Mouse (Mus musculus): ENCODE measurements around the gene Trim27. TPM values are rescaled to one million over a fixed set of nuclear protein-coding genes. Genes with fewer than 3 reads are reported as not detected.

Gene Trim27
- polyA plus RNA-seq (2015; fragmentation: Nextera tagmentation; extraction: Ambion mirVana): 41.3 and 42.7 TPM in 2 replicates

DNA sequence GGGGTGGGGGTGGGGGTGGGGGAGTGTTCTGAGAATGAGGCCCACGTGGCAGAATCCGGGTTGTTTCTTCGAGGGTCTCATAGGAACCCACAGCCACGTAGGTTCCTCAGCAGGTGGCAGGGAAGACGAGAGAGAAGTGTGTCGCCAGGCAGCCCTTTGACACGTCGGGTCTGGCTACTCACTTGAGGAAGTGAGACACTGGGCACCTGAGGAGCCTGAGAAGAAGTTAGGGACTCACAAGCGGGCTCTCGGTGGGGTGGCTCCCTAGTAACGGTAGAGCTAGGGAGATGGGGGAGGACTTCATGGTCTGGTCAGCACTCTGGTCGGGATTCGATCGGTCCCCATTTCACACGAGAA, at the start of gene Trim27:
Trim27 (plus strand) TSS at position 79 of the 357 bp plus-strand sequence.
- peak within 1 kb of the TSS; percentile 96 for H3K27ac ChIP-seq (ENCODE audit: low read length)
- peaks cover 28% of the 10 kb centered on the region for H3K4me1 ChIP-seq (ENCODE audit: control insufficient read depth, low read depth, low read length)
- peak within 1 kb of the TSS; percentile 89 for H3K9ac ChIP-seq (ENCODE audit: low read depth, low read length)
- peak within 1 kb of the TSS; percentile 85 for H3K4me3 ChIP-seq (ENCODE audit: low read depth, low read length)
- WGBS (ENCODE audit: insufficient replicate concordance): 0% methylated on average over 15 of the region's 15 CpGs
- no peaks in the 10 kb centered on the region for H3K27me3 ChIP-seq (ENCODE audit: control insufficient read depth, insufficient read depth, low read depth, low read length)
- H3K9me3 ChIP-seq (replicated peaks; ENCODE audit: control insufficient read depth, low read length): no peaks in the 10 kb centered on the region
- H3K36me3 ChIP-seq (ENCODE audit: control insufficient read depth, insufficient read depth): peaks cover 21% of the 10 kb centered on the region
- H3K4me2 ChIP-seq (ENCODE audit: low read depth, low read length): peak within 1 kb of the TSS; percentile 93
- ATAC-seq (ENCODE audit: low read depth): peak; percentile 28

DNA sequence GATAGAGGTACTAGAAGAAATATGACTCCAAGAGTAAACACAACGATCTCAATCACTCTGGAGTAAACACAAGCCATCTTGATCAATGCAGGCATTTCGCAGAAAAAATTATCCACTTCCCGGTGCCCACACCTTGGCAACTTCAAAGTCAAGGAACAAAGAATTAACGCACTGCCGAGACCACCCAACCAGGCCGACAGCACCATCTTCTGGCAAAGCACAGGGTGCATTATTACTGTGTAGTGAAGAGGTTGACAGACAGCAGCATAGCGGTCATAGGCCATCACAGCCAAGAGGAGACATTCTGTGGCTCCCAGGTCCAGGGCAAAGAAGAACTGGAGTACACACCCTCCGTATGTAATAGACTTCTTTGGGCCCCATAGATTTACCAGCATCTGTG, 36.8 kb upstream of the Trim27 start:
- H3K36me3 ChIP-seq (ENCODE audit: control insufficient read depth, insufficient read depth): no peaks in the 10 kb centered on the region
- no peaks in the 10 kb centered on the region for H3K4me1 ChIP-seq (ENCODE audit: control insufficient read depth, low read depth, low read length)
- no peak overlapping the region for H3K4me3 ChIP-seq (ENCODE audit: low read depth, low read length)
- no peak overlapping the region for H3K4me2 ChIP-seq (ENCODE audit: low read depth, low read length)
- no peaks in the 10 kb centered on the region for H3K9me3 ChIP-seq (replicated peaks; ENCODE audit: control insufficient read depth, low read length)
- ATAC-seq (ENCODE audit: low read depth): no peak
- H3K27ac ChIP-seq (ENCODE audit: low read length): no peak overlapping the region
- WGBS (ENCODE audit: insufficient replicate concordance): 38% methylated on average over 8 of the region's 8 CpGs
- no peak overlapping the region for H3K9ac ChIP-seq (ENCODE audit: low read depth, low read length)
- no peaks in the 10 kb centered on the region for H3K27me3 ChIP-seq (ENCODE audit: control insufficient read depth, insufficient read depth, low read depth, low read length)

DNA sequence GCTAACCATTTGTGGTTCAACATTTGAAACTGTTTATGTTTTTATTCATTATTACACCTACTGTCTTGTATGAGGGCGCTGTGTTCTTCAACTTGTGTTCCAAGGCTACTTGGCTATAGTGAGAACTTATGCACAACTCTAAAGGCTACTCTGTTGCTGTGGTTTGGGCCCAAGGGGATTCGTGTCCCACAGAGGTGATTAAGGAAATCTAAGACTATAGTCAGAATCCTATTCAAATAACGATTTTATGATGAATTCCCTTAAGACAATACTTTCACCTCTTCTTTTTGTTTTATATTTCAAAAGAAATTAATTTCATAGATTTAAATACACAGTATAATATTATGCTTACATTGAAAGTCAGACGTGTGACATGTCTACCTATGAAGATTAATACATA, 33.5 kb upstream of the Trim27 start, which contains the start of gene Olfr1368:
Olfr1368 (minus strand) TSS at position 101 of the 400 bp plus-strand sequence.
- 45% methylated on average over 4 of the region's 4 CpGs for WGBS (ENCODE audit: insufficient replicate concordance)
- no peak within 1 kb of the TSS for H3K4me3 ChIP-seq (ENCODE audit: low read depth, low read length)
- no peaks in the 10 kb centered on the region for H3K27me3 ChIP-seq (ENCODE audit: control insufficient read depth, insufficient read depth, low read depth, low read length)
- no peaks in the 10 kb centered on the region for H3K36me3 ChIP-seq (ENCODE audit: control insufficient read depth, insufficient read depth)
- no peaks in the 10 kb centered on the region for H3K9me3 ChIP-seq (replicated peaks; ENCODE audit: control insufficient read depth, low read length)
- H3K27ac ChIP-seq (ENCODE audit: low read length): no peak within 1 kb of the TSS
- H3K9ac ChIP-seq (ENCODE audit: low read depth, low read length): no peak within 1 kb of the TSS
- no peak for ATAC-seq (ENCODE audit: low read depth)
- no peak within 1 kb of the TSS for H3K4me2 ChIP-seq (ENCODE audit: low read depth, low read length)
- H3K4me1 ChIP-seq (ENCODE audit: control insufficient read depth, low read depth, low read length): no peaks in the 10 kb centered on the region

DNA sequence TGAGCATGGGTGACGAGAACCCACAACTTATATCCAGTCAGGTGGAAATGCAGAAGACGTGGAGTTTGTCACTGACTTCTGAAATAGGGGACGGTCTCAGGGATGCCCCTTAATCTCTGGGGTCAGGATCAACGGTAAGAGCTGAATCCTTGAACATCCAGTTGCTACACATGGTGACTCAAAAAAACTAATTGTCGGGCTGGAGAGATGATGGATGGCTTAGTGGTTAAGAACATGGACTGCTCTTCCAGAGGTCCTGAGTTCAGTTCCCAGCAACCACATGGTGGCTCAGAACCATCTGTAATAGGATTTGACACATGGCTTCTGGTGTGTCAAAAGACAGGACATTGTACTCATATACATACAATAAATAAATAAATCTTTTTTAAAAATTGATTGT, 23.4 kb upstream of the Trim27 start:
- no peak for ATAC-seq (ENCODE audit: low read depth)
- Histone ChIP-seq H3K9me3 (replicated peaks; ENCODE audit: control insufficient read depth, low read length) (no peaks in the 10 kb centered on the region), H3K36me3 (ENCODE audit: control insufficient read depth, insufficient read depth) (no peaks in the 10 kb centered on the region), H3K27ac (ENCODE audit: low read length) (no peak overlapping the region), H3K27me3 (ENCODE audit: control insufficient read depth, insufficient read depth, low read depth, low read length) (peaks cover 23% of the 10 kb centered on the region), H3K9ac (ENCODE audit: low read depth, low read length) (no peak overlapping the region), H3K4me1 (ENCODE audit: control insufficient read depth, low read depth, low read length) (peaks cover 10% of the 10 kb centered on the region; the same call in 1 of the 2 replicates), H3K4me2 (ENCODE audit: low read depth, low read length) (no peak overlapping the region), H3K4me3 (ENCODE audit: low read depth, low read length) (no peak overlapping the region)
- WGBS (ENCODE audit: insufficient replicate concordance): 49% methylated on average over 5 of the region's 5 CpGs

DNA sequence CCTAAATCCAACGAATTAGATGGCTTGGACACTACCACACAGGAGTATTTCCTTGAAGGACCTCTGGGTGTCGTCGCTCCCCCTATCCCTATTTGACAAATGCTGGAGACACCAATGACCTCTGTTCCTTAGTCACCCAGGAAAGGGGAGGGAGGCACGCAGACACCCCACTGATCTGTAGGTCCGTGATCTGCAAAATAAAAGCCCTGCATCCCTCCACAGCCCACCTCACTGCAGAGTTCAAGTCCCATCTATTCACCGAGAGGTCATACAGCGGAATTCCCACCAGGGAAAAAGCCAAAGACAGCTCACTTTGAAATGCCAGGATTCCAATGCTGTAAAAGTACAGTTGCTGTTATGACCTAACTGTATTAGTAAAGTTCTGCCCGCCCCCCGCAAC, 21.2 kb upstream of the Trim27 start:
- Histone ChIP-seq H3K4me3 (ENCODE audit: low read depth, low read length) (no peak overlapping the region), H3K27me3 (ENCODE audit: control insufficient read depth, insufficient read depth, low read depth, low read length) (peaks cover 23% of the 10 kb centered on the region), H3K36me3 (ENCODE audit: control insufficient read depth, insufficient read depth) (no peaks in the 10 kb centered on the region), H3K27ac (ENCODE audit: low read length) (no peak overlapping the region), H3K9me3 (replicated peaks; ENCODE audit: control insufficient read depth, low read length) (no peaks in the 10 kb centered on the region), H3K9ac (ENCODE audit: low read depth, low read length) (no peak overlapping the region), H3K4me2 (ENCODE audit: low read depth, low read length) (0 out of 2 replicates have a peak overlapping the region, but pooled peaks have one; percentile 92), H3K4me1 (ENCODE audit: control insufficient read depth, low read depth, low read length) (peaks cover 14% of the 10 kb centered on the region)
- no peak for ATAC-seq (ENCODE audit: low read depth)
- WGBS (ENCODE audit: insufficient replicate concordance): 10% methylated on average over 9 of the region's 9 CpGs

DNA sequence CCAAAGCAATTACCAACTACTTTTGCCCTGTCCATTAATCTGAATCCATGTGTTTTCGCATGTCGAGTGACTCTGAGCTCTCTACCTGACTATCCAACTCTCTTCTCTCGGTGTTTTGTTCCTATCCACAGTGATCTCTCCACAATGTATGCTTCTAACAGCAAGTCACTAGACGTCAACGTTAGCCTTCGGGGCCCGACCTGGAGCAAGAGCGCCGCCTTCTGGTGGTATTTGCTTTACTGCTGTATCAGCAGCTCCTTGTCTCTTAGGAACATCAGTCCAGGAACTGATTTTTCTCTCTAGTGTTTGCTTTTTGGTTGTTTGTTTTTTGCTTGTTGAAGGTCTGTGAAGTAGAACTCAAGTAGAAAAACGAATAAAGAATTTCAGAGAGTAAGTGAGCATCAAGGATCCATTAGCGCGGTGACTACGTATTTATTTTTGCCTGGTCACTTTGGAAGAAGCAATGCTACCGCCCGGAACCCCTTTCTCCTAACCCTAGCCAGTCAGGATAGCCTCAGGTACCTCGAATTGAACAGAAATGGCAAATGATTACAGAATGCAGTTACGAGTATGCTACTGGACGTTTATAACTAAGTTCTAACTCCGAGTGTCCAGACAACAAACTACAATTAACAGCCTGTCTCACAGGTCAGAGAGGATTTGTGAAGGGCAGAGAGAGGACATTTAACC, 20.3 kb upstream of the Trim27 start:
- no peak for ATAC-seq (ENCODE audit: low read depth)
- H3K27me3 ChIP-seq (ENCODE audit: control insufficient read depth, insufficient read depth, low read depth, low read length): peaks cover 23% of the 10 kb centered on the region
- peak overlapping the region; percentile 78 for H3K4me3 ChIP-seq (ENCODE audit: low read depth, low read length)
- H3K4me2 ChIP-seq (ENCODE audit: low read depth, low read length): peak overlapping the region; percentile 92
- H3K4me1 ChIP-seq (ENCODE audit: control insufficient read depth, low read depth, low read length): peaks cover 14% of the 10 kb centered on the region
- H3K27ac ChIP-seq (ENCODE audit: low read length): no peak overlapping the region
- WGBS (ENCODE audit: insufficient replicate concordance): under 1% methylated on average over 19 of the region's 19 CpGs
- no peaks in the 10 kb centered on the region for H3K36me3 ChIP-seq (ENCODE audit: control insufficient read depth, insufficient read depth)
- peak overlapping the region; percentile 22; the same call in 1 of the 2 replicates for H3K9ac ChIP-seq (ENCODE audit: low read depth, low read length)
- no peaks in the 10 kb centered on the region for H3K9me3 ChIP-seq (replicated peaks; ENCODE audit: control insufficient read depth, low read length)

DNA sequence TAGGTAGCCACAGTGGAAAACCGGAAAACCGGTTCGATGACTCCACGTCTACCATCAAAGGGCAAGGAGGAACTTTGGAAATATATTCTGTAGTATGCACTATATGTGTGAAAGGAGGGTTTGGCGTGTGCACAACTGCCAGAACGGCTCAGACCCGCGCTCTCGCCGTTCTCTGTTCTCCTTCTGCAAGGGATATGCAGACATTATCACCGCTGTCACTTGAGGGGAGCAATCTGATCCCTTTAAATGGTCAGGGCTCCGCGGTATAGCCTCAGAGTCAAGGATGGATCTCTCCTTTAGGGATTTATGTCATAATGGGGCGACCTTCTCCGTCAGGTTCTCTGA, 19.8 kb upstream of the Trim27 start:
- peaks cover 14% of the 10 kb centered on the region for H3K4me1 ChIP-seq (ENCODE audit: control insufficient read depth, low read depth, low read length)
- peak overlapping the region; percentile 22; the same call in 1 of the 2 replicates for H3K9ac ChIP-seq (ENCODE audit: low read depth, low read length)
- under 1% methylated on average over 15 of the region's 15 CpGs for WGBS (ENCODE audit: insufficient replicate concordance)
- no peaks in the 10 kb centered on the region for H3K36me3 ChIP-seq (ENCODE audit: control insufficient read depth, insufficient read depth)
- H3K27ac ChIP-seq (ENCODE audit: low read length): no peak overlapping the region
- peak overlapping the region; percentile 78 for H3K4me3 ChIP-seq (ENCODE audit: low read depth, low read length)
- H3K4me2 ChIP-seq (ENCODE audit: low read depth, low read length): peak overlapping the region; percentile 92
- no peaks in the 10 kb centered on the region for H3K9me3 ChIP-seq (replicated peaks; ENCODE audit: control insufficient read depth, low read length)
- ATAC-seq (ENCODE audit: low read depth): no peak
- peaks cover 23% of the 10 kb centered on the region for H3K27me3 ChIP-seq (ENCODE audit: control insufficient read depth, insufficient read depth, low read depth, low read length)

DNA sequence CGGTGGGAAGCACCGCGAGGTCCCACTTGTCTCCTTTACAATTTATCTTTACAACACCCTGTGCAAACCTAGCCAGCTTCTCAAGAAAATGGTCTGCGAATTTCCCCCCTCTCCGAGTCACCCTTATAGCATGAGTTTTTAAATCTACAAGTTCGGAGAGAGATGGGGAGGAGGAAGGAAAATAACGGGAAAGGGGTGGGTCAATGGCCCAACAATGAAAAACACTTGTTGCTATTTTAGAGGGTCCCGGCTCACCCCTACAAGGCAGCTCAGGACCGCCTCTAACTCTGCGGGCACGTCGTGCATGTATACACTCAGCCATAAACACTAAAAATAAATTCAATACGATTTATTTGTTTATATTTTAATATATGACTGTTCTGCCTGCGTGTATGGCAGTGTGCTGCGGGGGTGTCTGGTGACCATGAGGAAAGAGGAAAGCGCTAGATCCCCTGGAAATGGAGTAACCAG, 19.2 kb upstream of the Trim27 start:
- Histone ChIP-seq H3K4me3 (ENCODE audit: low read depth, low read length) (peak overlapping the region; percentile 78), H3K4me2 (ENCODE audit: low read depth, low read length) (peak overlapping the region; percentile 92), H3K9me3 (replicated peaks; ENCODE audit: control insufficient read depth, low read length) (no peaks in the 10 kb centered on the region), H3K27ac (ENCODE audit: low read length) (no peak overlapping the region), H3K36me3 (ENCODE audit: control insufficient read depth, insufficient read depth) (no peaks in the 10 kb centered on the region), H3K27me3 (ENCODE audit: control insufficient read depth, insufficient read depth, low read depth, low read length) (peaks cover 23% of the 10 kb centered on the region), H3K4me1 (ENCODE audit: control insufficient read depth, low read depth, low read length) (peaks cover 14% of the 10 kb centered on the region), H3K9ac (ENCODE audit: low read depth, low read length) (peak overlapping the region; percentile 13; the same call in 1 of the 2 replicates)
- ATAC-seq (ENCODE audit: low read depth): no peak
- WGBS (ENCODE audit: insufficient replicate concordance): 0% methylated on average over 16 of the region's 16 CpGs
